Mouse (Mus musculus) cerebellum, adult 2 months (tissue): Measurements from ENCODE around the gene Zfp692.

ENCODE experiments used
- CTCF ChIP-seq: fragments of 200-500 bp; IDR thresholded peaks from 2 replicates; pipeline ENCODE4 v1.5.1; 2011; ENCODE audit warnings: low read depth, mild to moderate bottlenecking, control low read depth, low read length, moderate library complexity, borderline replicate concordance; ENCODE audit not compliant: insufficient read depth
- POLR2A ChIP-seq: fragments of 200-500 bp; IDR thresholded peaks from 2 replicates; pipeline ENCODE4 v1.6.1; 2011; ENCODE audit warnings: low read length, control low read depth, borderline replicate concordance; ENCODE audit not compliant: insufficient read depth

DNA sequence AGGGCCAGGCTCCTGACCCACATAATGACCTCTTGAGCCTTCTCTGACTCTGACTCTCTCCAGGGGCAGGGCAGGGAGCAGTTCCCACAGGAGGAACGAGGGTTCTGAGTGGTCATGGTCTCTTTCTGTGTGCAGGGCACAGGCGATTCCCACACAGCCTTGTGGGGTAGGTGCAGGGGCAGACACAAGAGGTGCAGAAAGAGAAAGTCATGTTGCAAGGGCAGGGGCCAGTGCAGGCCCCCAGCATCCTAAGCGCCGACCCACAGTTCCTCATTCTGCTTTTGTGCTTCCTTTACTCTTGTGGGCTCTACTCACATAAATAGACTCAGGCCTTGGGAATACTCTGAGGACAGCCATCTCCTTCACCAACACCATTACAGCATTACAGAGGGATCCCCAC is 31.1 kb upstream of the Zfp692 start:
- TF ChIP-seq CTCF (no peak), POLR2A (no peak)
